Mouse (Mus musculus): ENCODE results near the gene Gm7030.
"Not testable (repeated sequence)": the region's sequence is repeated elsewhere in the genome, so short reads cannot be mapped to it uniquely, and the experiment has no call there.

DNA sequence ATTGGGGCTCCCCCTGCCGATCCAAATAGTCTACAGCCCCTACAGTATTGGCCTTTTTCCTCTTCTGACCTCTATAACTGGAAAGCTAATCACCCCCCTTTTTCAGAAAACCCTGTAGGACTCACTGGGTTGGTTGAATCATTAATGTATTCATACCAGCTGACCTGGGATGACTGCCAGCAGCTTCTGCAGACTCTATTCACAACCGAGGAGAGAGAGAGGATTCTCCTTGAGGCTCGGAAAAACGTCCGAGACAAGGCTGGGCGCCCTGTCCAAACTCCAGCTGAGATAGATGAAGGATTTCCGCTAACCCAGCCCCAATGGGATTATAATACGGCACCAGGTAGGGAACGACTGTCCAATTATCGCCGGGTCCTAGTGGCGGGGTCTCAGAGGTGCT lies 27.1 kb downstream of the Gm7030 start:
- TF ChIP-seq POLR2A (IDR thresholded peaks at IDR 0.05; ENCODE audit: low read depth, low read length); CTCF (conservative IDR thresholded peaks at IDR 0.05; ENCODE audit: insufficient read depth, insufficient read length, low read depth, low read length): not testable (repeated sequence)

Measured in kidney, adult 2 months (tissue).